Mouse (Mus musculus) cerebellum, adult 2 months (tissue): ENCODE results near the gene Apba3.

Experiments used
- CTCF ChIP-seq: fragments of 200-500 bp; IDR thresholded peaks from 2 replicates; pipeline ENCODE4 v1.5.1; 2011; ENCODE audit warnings: low read depth, mild to moderate bottlenecking, control low read depth, low read length, moderate library complexity, borderline replicate concordance; ENCODE audit not compliant: insufficient read depth
- POLR2A ChIP-seq: fragments of 200-500 bp; IDR thresholded peaks from 2 replicates; pipeline ENCODE4 v1.6.1; 2011; ENCODE audit warnings: low read length, control low read depth, borderline replicate concordance; ENCODE audit not compliant: insufficient read depth

DNA sequence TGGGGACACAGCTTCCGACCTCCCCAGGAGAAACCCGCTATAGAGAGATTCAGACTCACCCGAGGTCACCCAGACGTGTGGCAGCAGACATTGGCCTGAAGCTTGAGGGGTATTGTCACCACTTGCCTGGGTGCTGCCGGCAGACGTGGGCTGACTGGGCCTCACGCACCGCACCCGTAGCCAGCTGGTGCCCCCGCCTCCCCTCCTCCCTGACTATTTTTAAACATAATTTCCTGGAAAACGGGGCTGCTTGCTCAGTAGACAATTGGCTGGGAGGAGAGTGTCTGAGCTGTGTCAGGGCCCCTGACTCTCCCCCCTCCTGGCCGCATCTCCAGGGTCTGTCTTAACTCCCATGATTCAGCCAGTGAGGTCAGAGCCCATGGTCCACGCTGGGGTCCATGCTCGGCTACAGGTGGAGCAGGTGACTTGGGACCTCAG is 36.0 kb downstream of the Apba3 start:
- TF ChIP-seq CTCF: no peak
- TF ChIP-seq POLR2A: no peak
